Mouse (Mus musculus) neural tube, embryonic 11.5 days (tissue): ENCODE measurements at regions not wholly inside any gene's neighbourhood (a gene's known extent, or its start where the extent isn't known, plus 50 kb on each side); places are given as distances from the start of the nearest gene placed in this dataset.
A peak's percentile ranks its signal among the peaks of the same experiment; 100 is the strongest.
"Not testable (repeated sequence)": the region's sequence is repeated elsewhere in the genome, so short reads cannot be mapped to it uniquely, and the experiment has no call there.

Source experiments
- ATAC-seq: fragments of 200-750 bp; cut with Nextera tagmentation; 2 replicates; pipeline ENCODE4 v1.8.0; 2017; ENCODE audit warnings: moderate number of reproducible peaks, mild to moderate bottlenecking, moderate TSS enrichment, moderate library complexity; ENCODE audit not compliant: insufficient read depth, low FRiP score, low TSS enrichment
- DNase-seq: peaks from one replicate; pipeline ENCODE4 v3.0.0-alpha.2; 2015; ENCODE audit warnings: low spot score
- H3K27ac ChIP-seq: fragments of 300-500 bp; sonication (generic); 2 replicates; pipeline ENCODE4 v1.5.1; 2014; ENCODE audit warnings: low read depth, mild to moderate bottlenecking, low read length
- H3K27me3 ChIP-seq: fragments of 300-500 bp; sonication (generic); 2 replicates; pipeline ENCODE4 v1.6.1; 2014; ENCODE audit warnings: mild to moderate bottlenecking, low read length, mixed read lengths; ENCODE audit not compliant: control insufficient read depth, insufficient read depth
- H3K36me3 ChIP-seq: fragments of 300-500 bp; sonication (generic); 2 replicates; pipeline ENCODE4 v1.6.1; 2014; ENCODE audit warnings: mild to moderate bottlenecking, low read length, moderate library complexity, mixed read lengths; ENCODE audit not compliant: control insufficient read depth, insufficient read depth
- H3K4me1 ChIP-seq: fragments of 300-500 bp; sonication (generic); 2 replicates; pipeline ENCODE4 v1.6.1; 2014; ENCODE audit warnings: low read length, mixed read lengths; ENCODE audit not compliant: control insufficient read depth, insufficient read depth
- H3K4me2 ChIP-seq: fragments of 300-500 bp; sonication (generic); 2 replicates; pipeline ENCODE4 v1.6.1; 2014; ENCODE audit warnings: low read depth, mild to moderate bottlenecking, moderate library complexity
- H3K4me3 ChIP-seq: fragments of 300-500 bp; sonication (generic); 2 replicates; pipeline ENCODE4 v1.5.1; 2014; ENCODE audit warnings: low read depth, low read length
- H3K9ac ChIP-seq: fragments of 300-500 bp; sonication (generic); 2 replicates; pipeline ENCODE4 v1.6.1; 2014; ENCODE audit warnings: mild to moderate bottlenecking, low read length
- H3K9me3 ChIP-seq: fragments of 300-500 bp; sonication (generic); 2 replicates; pipeline ENCODE4 v1.6.1; 2016; ENCODE audit warnings: low read length; ENCODE audit not compliant: control insufficient read depth
- WGBS: fragments of 180-500 bp; shearing (Covaris S2); extraction: QIAGEN DNeasy Blood & Tissue Kit; methylation state at CpG from one replicate; pipeline ENCODE4 v1.1.7; 2014; 5-methylcytosine and 5-hydroxymethylcytosine counted together

- H3K4me3 ChIP-seq, ATAC-seq, H3K9ac ChIP-seq, H3K4me2 ChIP-seq, H3K36me3 ChIP-seq, H3K27ac ChIP-seq, DNase-seq, H3K9me3 ChIP-seq, H3K4me1 ChIP-seq, H3K27me3 ChIP-seq: not testable (repeated sequence)
- WGBS, result 93% methylated on average over 15 of the region's 15 CpGs
These were observed 99.3 kb downstream of the Gm7489 start for GRCm38 (mm10) chr15:53984006-53984405.

- Histone ChIP-seq H3K27me3 (no peaks in the 10 kb centered on the region), H3K4me1 (no peaks in the 10 kb centered on the region), H3K4me3 (no peak overlapping the region), H3K4me2 (no peak overlapping the region), H3K27ac (no peak overlapping the region), H3K9me3 (no peaks in the 10 kb centered on the region), H3K36me3 (no peaks in the 10 kb centered on the region), H3K9ac (no peak overlapping the region)
- no peak for DNase-seq
- ATAC-seq, result no peak
- WGBS, result 88% methylated on average over 2 of the region's 2 CpGs
These were observed 105.2 kb downstream of the Gm7489 start for GRCm38 (mm10) chr15:53989888-53990287.

GRCm38 (mm10) chr15:53995199-53995868 is 110.6 kb downstream of the Gm7489 start:
- Histone ChIP-seq H3K9ac (no peak overlapping the region), H3K27me3 (no peaks in the 10 kb centered on the region), H3K9me3 (no peaks in the 10 kb centered on the region), H3K4me1 (no peaks in the 10 kb centered on the region), H3K4me3 (no peak overlapping the region), H3K36me3 (no peaks in the 10 kb centered on the region), H3K27ac (no peak overlapping the region), H3K4me2 (no peak overlapping the region)
- WGBS, result 74% methylated on average over 2 of the region's 2 CpGs
- DNase-seq (no peak), ATAC-seq (no peak)

- H3K4me2 ChIP-seq, result no peak overlapping the region
- DNase-seq (no peak), ATAC-seq (no peak)
These were observed 114.0 kb downstream of the Gm7489 start for GRCm38 (mm10) chr15:53998600-53999290.

GRCm38 (mm10) chr15:54033756-54034155 is 149.1 kb downstream of the Gm7489 start:
- H3K4me3 ChIP-seq, result no peak overlapping the region
- no peaks in the 10 kb centered on the region for H3K36me3 ChIP-seq
- no peak overlapping the region for H3K9ac ChIP-seq
- H3K4me1 ChIP-seq, result no peaks in the 10 kb centered on the region
- no peaks in the 10 kb centered on the region for H3K9me3 ChIP-seq
- WGBS, result 89% methylated on average over 5 of the region's 5 CpGs
- ATAC-seq, result no peak
- DNase-seq, result no peak
- H3K4me2 ChIP-seq, result no peak overlapping the region
- H3K27ac ChIP-seq, result no peak overlapping the region
- no peaks in the 10 kb centered on the region for H3K27me3 ChIP-seq

More at GRCm38 (mm10) chr15:53998600-53999290, 114.0 kb downstream of the Gm7489 start:
- Histone ChIP-seq H3K36me3 (no peaks in the 10 kb centered on the region), H3K27ac (no peak overlapping the region), H3K9ac (no peak overlapping the region), H3K4me3 (no peak overlapping the region), H3K4me1 (no peaks in the 10 kb centered on the region), H3K27me3 (no peaks in the 10 kb centered on the region), H3K9me3 (no peaks in the 10 kb centered on the region)
- 95% methylated on average over 6 of the region's 6 CpGs for WGBS

- H3K27me3 ChIP-seq, result no peaks in the 10 kb centered on the region
- no peak overlapping the region for H3K9ac ChIP-seq
- no peaks in the 10 kb centered on the region for H3K9me3 ChIP-seq
- 96% methylated on average over 2 of the region's 2 CpGs for WGBS
- no peaks in the 10 kb centered on the region for H3K4me1 ChIP-seq
- H3K4me2 ChIP-seq, result no peak overlapping the region
- ATAC-seq (no peak), DNase-seq (no peak)
- H3K4me3 ChIP-seq, result no peak overlapping the region
- no peak overlapping the region for H3K27ac ChIP-seq
- H3K36me3 ChIP-seq, result no peaks in the 10 kb centered on the region
These were observed 166.0 kb downstream of the Gm7489 start for GRCm38 (mm10) chr15:54050711-54051110.

- Histone ChIP-seq H3K27ac (no peak overlapping the region), H3K4me2 (no peak overlapping the region), H3K4me3 (no peak overlapping the region), H3K4me1 (no peaks in the 10 kb centered on the region), H3K9ac (no peak overlapping the region), H3K27me3 (no peaks in the 10 kb centered on the region), H3K36me3 (no peaks in the 10 kb centered on the region), H3K9me3 (no peaks in the 10 kb centered on the region)
- WGBS, result 45% methylated on average over 9 of the region's 9 CpGs
- peak; percentile 82 for ATAC-seq
- peak; percentile 77 for DNase-seq
These were observed 185.4 kb downstream of the Gm7489 start for GRCm38 (mm10) chr15:54070005-54070634.

- H3K27ac ChIP-seq, result no peak overlapping the region
- no peaks in the 10 kb centered on the region for H3K27me3 ChIP-seq
- WGBS, result 85% methylated on average over 8 of the region's 8 CpGs
- H3K4me3 ChIP-seq, result no peak overlapping the region
- DNase-seq (no peak), ATAC-seq (no peak)
- no peak overlapping the region for H3K4me2 ChIP-seq
- H3K9ac ChIP-seq, result no peak overlapping the region
- no peaks in the 10 kb centered on the region for H3K4me1 ChIP-seq
- no peaks in the 10 kb centered on the region for H3K9me3 ChIP-seq
- H3K36me3 ChIP-seq, result no peaks in the 10 kb centered on the region
These were observed 187.0 kb downstream of the Gm7489 start for GRCm38 (mm10) chr15:54071732-54072131.

GRCm38 (mm10) chr15:54091301-54091700 is 206.6 kb downstream of the Gm7489 start:
- Histone ChIP-seq H3K9ac (no peak overlapping the region), H3K27me3 (no peaks in the 10 kb centered on the region), H3K4me2 (no peak overlapping the region), H3K36me3 (no peaks in the 10 kb centered on the region), H3K27ac (no peak overlapping the region), H3K4me3 (no peak overlapping the region), H3K9me3 (no peaks in the 10 kb centered on the region), H3K4me1 (no peaks in the 10 kb centered on the region)
- DNase-seq (no peak), ATAC-seq (no peak)
- 93% methylated on average over 1 of the region's 1 CpGs for WGBS
